Mouse (Mus musculus): ENCODE data around the gene Lyplal1. TPM values are rescaled to one million over a fixed set of nuclear protein-coding genes. Genes with fewer than 3 reads are reported as not detected.

Lyplal1 gene
- polyA plus RNA-seq, 1 experiment, result 4.1 TPM

DNA sequence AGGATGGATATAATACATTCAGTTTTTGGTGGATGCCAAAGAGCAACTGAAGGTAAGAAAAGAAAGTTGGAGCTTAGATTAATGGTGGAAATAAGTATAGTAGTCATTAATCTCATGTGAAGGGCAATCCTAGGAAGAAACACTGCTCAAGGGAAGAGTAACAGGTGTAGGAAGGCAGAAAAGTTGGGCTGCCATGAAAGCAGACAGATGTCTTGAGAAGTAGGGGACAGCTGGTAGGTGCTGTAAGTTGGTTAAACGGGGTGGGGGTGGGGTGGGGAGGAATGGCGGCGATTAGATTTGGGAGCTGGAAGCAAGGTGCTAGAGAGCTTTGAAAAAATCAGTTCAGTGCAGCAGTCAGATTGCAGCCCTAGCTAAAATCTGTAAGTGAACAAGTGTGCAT is 14.4 kb upstream of the Lyplal1 start:
- TF ChIP-seq CTCF (IDR thresholded peaks at IDR 0.05; ENCODE audit: control insufficient read depth, insufficient read depth, low read length), result no peak
- no peak for TF ChIP-seq POLR2A (IDR thresholded peaks at IDR 0.05; ENCODE audit: borderline replicate concordance, control insufficient read depth, low read depth, low read length)
- Histone ChIP-seq H3K4me1 (ENCODE audit: control insufficient read depth, insufficient read depth, low read length) (no peaks in the 10 kb centered on the region), H3K4me3 (replicated peaks; ENCODE audit: control insufficient read depth, low read depth, low read length) (no peak overlapping the region), H3K27ac (ENCODE audit: control insufficient read depth, insufficient read depth, low read depth, low read length, poor library complexity) (no peak overlapping the region)
- WGBS, result 82% methylated on average over 3 of the region's 3 CpGs

DNA sequence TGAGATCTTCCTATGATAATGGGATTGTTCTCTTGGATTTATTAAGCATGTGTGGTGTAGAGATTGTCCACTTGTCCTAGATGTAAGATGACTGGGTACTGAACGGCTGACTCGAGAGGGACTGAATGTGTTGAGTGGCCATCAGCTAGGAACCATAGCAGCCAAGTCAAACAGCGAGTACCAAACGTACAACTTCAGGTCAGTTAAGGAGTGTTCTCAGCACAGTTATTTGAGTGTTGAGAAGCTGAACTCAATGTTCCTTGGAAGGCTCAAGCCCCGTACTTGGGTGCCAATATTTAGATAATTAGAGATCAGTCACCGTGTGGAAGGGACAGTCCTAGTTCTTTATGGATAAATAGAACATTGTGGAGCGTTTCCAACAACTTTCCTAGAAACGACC is 11.8 kb upstream of the Lyplal1 start:
- Histone ChIP-seq H3K4me3 (replicated peaks; ENCODE audit: control insufficient read depth, low read depth, low read length) (no peak overlapping the region), H3K27ac (ENCODE audit: control insufficient read depth, insufficient read depth, low read depth, low read length, poor library complexity) (no peak overlapping the region), H3K4me1 (ENCODE audit: control insufficient read depth, insufficient read depth, low read length) (no peaks in the 10 kb centered on the region)
- 86% methylated on average over 8 of the region's 8 CpGs for WGBS
- no peak for TF ChIP-seq CTCF (IDR thresholded peaks at IDR 0.05; ENCODE audit: control insufficient read depth, insufficient read depth, low read length)
- TF ChIP-seq POLR2A (IDR thresholded peaks at IDR 0.05; ENCODE audit: borderline replicate concordance, control insufficient read depth, low read depth, low read length), result no peak

DNA sequence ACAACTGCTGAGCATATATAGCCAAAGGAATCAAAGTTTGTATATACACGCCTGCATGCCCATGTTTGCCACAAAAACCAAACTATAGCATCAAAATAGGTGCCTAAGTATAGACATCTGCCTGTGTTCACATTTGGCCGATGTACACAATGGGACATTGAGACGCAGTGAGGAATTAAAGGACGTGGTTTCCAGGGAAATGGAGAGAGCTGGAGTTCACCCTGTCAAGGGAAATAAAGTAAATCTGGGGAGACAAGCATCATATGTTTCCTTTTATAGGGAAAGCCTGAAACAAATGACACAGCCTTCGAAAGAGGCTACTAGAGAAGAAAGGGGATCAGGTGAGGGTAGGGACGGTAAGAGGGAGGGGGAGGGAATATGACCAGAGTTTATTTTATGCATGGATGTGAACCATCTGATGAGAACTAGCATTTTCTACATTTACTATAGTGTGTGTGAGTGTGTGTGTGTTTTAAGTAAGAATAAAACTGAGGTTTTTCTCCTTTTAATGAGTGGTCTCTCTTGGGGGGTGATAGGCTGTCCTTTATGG is 9.3 kb upstream of the Lyplal1 start:
- no peak overlapping the region for H3K4me3 ChIP-seq (replicated peaks; ENCODE audit: control insufficient read depth, low read depth, low read length)
- H3K4me1 ChIP-seq (ENCODE audit: control insufficient read depth, insufficient read depth, low read length), result no peaks in the 10 kb centered on the region
- WGBS, result 74% methylated on average over 6 of the region's 6 CpGs
- TF ChIP-seq POLR2A (IDR thresholded peaks at IDR 0.05; ENCODE audit: borderline replicate concordance, control insufficient read depth, low read depth, low read length) (no peak), CTCF (IDR thresholded peaks at IDR 0.05; ENCODE audit: control insufficient read depth, insufficient read depth, low read length) (no peak)
- H3K27ac ChIP-seq (ENCODE audit: control insufficient read depth, insufficient read depth, low read depth, low read length, poor library complexity), result no peak overlapping the region

DNA sequence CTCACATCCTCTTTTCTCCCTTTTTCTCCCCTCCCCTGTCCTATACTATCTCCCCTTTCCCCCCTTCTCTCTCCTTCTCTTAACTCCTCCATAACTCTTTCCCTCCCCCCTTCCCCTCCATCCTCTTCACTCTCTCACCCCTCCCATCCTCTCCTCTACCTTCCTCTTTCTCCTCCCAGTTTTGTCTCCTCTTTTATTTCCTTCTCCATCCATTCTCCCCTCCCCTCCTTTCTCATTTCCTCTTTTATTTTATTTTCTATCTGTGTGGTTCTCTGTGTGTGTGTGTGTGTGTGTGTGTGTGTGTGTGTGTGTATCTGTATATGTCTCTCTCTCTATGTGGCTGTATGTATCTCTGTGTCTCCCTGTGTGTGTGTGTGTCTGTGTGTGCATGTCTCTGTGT is 6.6 kb upstream of the Lyplal1 start:
- H3K27ac ChIP-seq (ENCODE audit: control insufficient read depth, insufficient read depth, low read depth, low read length, poor library complexity), result no peak overlapping the region
- no peaks in the 10 kb centered on the region for H3K4me1 ChIP-seq (ENCODE audit: control insufficient read depth, insufficient read depth, low read length)
- no peak for TF ChIP-seq POLR2A (IDR thresholded peaks at IDR 0.05; ENCODE audit: borderline replicate concordance, control insufficient read depth, low read depth, low read length)
- no peak for TF ChIP-seq CTCF (IDR thresholded peaks at IDR 0.05; ENCODE audit: control insufficient read depth, insufficient read depth, low read length)
- no peak overlapping the region for H3K4me3 ChIP-seq (replicated peaks; ENCODE audit: control insufficient read depth, low read depth, low read length)

DNA sequence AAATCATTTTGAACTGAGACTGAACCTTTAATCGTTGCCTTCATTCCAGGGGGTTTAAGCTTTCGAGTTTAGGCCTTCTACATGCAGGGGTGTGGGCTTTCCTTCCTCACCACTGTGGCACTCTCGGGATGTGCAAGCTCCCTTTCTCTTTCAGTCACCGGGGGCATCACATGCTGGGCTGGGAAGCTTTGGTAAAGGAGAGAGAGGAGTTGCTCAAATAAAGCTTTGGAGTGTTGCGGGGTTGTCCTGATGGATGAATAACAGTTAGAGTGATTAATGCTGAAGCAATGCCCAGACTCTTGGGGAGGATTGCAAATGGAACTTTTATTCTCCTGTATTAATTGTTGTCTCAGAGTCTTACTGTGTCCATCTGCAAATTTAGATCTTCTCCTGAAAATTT is 2.7 kb upstream of the Lyplal1 start:
- Histone ChIP-seq H3K27ac (ENCODE audit: control insufficient read depth, insufficient read depth, low read depth, low read length, poor library complexity) (no peak overlapping the region), H3K4me3 (replicated peaks; ENCODE audit: control insufficient read depth, low read depth, low read length) (no peak overlapping the region), H3K4me1 (ENCODE audit: control insufficient read depth, insufficient read depth, low read length) (peaks cover 2% of the 10 kb centered on the region)
- 61% methylated on average over 5 of the region's 5 CpGs for WGBS
- no peak for TF ChIP-seq POLR2A (IDR thresholded peaks at IDR 0.05; ENCODE audit: borderline replicate concordance, control insufficient read depth, low read depth, low read length)
- no peak for TF ChIP-seq CTCF (IDR thresholded peaks at IDR 0.05; ENCODE audit: control insufficient read depth, insufficient read depth, low read length)

DNA sequence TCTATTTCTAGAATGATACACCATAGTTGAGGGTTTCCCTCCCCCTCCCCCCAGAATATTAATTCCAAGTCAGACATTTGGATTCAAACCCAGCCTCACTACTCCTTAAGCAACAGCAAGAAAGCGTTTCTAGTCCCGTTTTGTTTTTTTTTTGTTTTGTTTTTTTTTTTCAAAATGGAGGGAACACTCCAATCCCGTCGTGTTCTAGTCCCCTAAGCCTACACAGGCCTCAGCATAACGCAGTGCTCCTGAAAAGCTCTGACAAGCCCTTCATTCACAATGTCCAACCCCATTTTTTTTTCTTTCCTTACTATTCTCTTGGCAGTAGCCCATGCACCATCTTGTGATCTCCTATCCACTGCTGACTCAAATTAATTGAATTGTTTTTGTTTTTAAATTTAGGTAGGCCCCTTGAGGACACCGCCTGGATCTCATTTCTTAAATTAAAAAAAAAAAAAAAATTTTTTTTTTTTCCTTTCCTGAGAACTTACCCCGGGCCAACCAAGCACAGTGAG is 967 bp downstream of the Lyplal1 start:
- TF ChIP-seq POLR2A (IDR thresholded peaks at IDR 0.05; ENCODE audit: borderline replicate concordance, control insufficient read depth, low read depth, low read length), result no peak
- TF ChIP-seq CTCF (IDR thresholded peaks at IDR 0.05; ENCODE audit: control insufficient read depth, insufficient read depth, low read length), result no peak
- Histone ChIP-seq H3K4me3 (replicated peaks; ENCODE audit: control insufficient read depth, low read depth, low read length) (no peak overlapping the region), H3K27ac (ENCODE audit: control insufficient read depth, insufficient read depth, low read depth, low read length, poor library complexity) (no peak overlapping the region), H3K4me1 (ENCODE audit: control insufficient read depth, insufficient read depth, low read length) (peaks cover 2% of the 10 kb centered on the region)
- WGBS, result 75% methylated on average over 7 of the region's 7 CpGs

DNA sequence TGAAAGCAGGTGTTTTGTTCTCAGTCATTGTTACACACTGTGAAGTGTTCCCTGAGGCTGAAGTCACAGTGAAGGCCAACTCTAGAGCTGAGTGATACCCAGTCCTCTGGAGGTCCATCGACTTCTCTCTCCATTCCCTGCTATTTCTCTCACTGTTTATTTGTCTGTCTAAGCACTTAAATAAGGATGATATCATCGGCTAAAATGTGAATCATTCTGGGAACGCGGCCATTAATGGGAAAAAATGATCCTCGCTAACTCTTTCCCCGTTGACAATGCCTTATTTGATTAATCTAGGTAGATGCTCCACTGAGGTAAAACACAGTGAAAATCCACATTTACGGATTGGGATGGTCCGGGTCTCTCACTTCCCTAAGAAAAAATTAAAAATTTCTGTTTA is 14.8 kb downstream of the Lyplal1 start:
- WGBS, result 79% methylated on average over 8 of the region's 8 CpGs
- Histone ChIP-seq H3K4me3 (replicated peaks; ENCODE audit: control insufficient read depth, low read depth, low read length) (no peak overlapping the region), H3K4me1 (ENCODE audit: control insufficient read depth, insufficient read depth, low read length) (no peaks in the 10 kb centered on the region), H3K27ac (ENCODE audit: control insufficient read depth, insufficient read depth, low read depth, low read length, poor library complexity) (no peak overlapping the region)
- TF ChIP-seq CTCF (IDR thresholded peaks at IDR 0.05; ENCODE audit: control insufficient read depth, insufficient read depth, low read length) (no peak), POLR2A (IDR thresholded peaks at IDR 0.05; ENCODE audit: borderline replicate concordance, control insufficient read depth, low read depth, low read length) (no peak)

DNA sequence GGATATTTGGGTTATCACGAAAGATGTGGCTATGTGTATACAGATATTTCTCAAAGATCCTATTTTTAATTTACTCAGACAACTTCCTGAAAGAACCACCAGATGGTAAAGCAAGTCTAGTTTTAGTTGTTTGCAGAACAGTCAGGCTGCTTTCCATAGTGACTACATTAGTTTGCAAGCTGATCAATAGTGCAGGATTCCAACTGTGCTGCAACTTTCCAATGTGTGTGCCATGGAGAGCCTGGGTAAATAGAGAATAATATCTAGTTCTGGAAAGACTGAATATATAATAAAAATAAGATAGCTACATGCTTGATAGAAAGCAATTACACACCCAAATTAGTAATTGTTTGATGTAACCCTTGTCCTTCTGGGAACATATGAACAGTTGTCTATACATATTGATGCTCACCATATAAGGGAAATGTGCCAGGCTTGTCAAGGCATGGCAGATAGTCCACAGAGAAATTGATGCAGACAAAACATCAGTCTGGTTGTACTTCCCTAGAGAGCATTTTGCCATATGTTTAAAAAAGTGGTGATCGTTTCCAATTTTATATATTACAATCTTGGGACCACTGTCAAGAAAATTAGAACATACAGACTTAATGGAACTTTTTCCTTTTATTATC is 50.7 kb downstream of the Lyplal1 start:
- H3K27ac ChIP-seq (ENCODE audit: control insufficient read depth, insufficient read depth, low read depth, low read length, poor library complexity), result no peak overlapping the region
- TF ChIP-seq POLR2A (IDR thresholded peaks at IDR 0.05; ENCODE audit: borderline replicate concordance, control insufficient read depth, low read depth, low read length), result no peak
- TF ChIP-seq CTCF (IDR thresholded peaks at IDR 0.05; ENCODE audit: control insufficient read depth, insufficient read depth, low read length), result no peak
- no peak overlapping the region for H3K4me3 ChIP-seq (replicated peaks; ENCODE audit: control insufficient read depth, low read depth, low read length)
- WGBS, result 66% methylated on average over 2 of the region's 2 CpGs
- H3K4me1 ChIP-seq (ENCODE audit: control insufficient read depth, insufficient read depth, low read length), result no peaks in the 10 kb centered on the region
